Mouse (Mus musculus) brown adipose tissue, adult 24 weeks (tissue): ENCODE results near the gene Tbx19. TPM values are rescaled to one million over a fixed set of nuclear protein-coding genes. Genes with fewer than 3 reads are reported as not detected.

ENCODE experiments used
- H3K27ac ChIP-seq: fragments of 200-500 bp; replicated peaks from 2 replicates; pipeline ENCODE4 v1.5.1; 2012; ENCODE audit warnings: low read depth, mild to moderate bottlenecking, low read length
- H3K4me1 ChIP-seq: fragments of 200-500 bp; 2 replicates; pipeline ENCODE4 v1.6.1; 2012; ENCODE audit warnings: low read length, mixed read lengths; ENCODE audit not compliant: control insufficient read depth, insufficient read depth, insufficient read length
- H3K4me3 ChIP-seq: fragments of 200-500 bp; 2 replicates; pipeline ENCODE4 v1.5.1; 2012; ENCODE audit warnings: low read depth, mild to moderate bottlenecking, low read length, moderate library complexity; ENCODE audit not compliant: insufficient read depth
- polyA plus RNA-seq: library from polyadenylated mRNA; stranded (reverse); fragments of >200 nt; gene quantifications from 2 replicates; pipeline ENCODE4 v1.2.4, GENCODE M21; 2012; ENCODE audit not compliant: missing spikeins, insufficient read depth, insufficient read length

Tbx19 gene
- polyA plus RNA-seq, 1 experiment, result not detected

DNA sequence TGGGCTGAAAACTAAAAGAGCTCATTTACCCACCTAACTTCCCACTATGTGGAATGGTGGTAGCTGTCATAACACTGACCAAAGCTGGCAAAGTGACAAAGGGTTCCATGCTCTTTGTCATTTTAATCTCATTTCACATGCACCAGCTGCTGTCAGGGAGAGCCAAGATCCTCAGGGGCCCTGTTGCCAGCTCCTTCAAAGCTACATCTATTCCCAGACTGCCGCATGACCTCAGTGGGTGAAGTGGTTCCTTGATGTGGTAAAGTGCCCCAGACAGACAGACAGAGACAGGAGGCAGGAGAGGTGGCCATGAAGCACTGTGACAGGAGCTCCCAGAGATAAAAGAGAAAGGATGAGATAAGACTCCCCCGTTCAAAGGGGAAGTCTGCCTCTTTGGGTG, 49.9 kb downstream of the Tbx19 start:
- Histone ChIP-seq H3K4me1 (no peaks in the 10 kb centered on the region), H3K4me3 (no peak overlapping the region), H3K27ac (no peak overlapping the region)

DNA sequence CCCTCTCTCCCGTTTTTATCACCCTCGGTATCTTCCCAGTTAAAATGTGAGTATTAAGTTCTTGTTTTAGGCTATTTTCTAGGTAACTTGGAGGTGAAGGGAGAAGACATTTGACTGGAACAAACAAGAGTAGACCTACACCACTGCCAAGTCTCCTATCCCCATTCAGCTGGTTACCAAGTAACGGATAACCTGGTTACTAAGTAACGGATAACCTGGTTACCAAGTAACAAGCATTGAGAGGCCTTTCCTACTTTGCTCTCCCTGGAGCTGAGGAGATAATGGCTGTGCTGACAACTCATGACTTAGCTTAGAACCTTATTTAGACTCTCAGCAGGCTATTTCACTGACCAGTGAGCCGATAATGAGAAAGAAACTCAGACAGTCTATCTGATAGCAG, 51.4 kb downstream of the Tbx19 start:
- Histone ChIP-seq H3K4me1 (no peaks in the 10 kb centered on the region), H3K27ac (no peak overlapping the region), H3K4me3 (no peak overlapping the region)

DNA sequence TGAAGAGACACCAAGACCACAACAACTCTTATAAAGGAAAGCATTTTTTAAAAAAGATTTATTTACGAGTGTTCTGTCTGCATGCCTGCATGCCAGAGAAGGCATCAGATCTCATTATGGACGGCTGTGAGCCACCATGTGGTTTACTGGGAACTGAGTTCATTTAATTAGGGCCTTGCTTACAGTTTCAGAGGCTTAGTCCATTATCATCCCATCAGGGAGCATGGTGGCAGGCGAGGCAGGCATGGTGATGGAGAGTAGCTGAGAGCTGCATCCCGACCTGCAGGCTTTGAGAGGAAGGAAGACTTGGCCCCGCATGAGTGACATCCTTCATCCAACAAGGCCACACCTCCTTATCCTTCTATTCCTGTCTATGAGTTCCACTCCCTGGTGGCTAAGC, 52.1 kb downstream of the Tbx19 start:
- Histone ChIP-seq H3K4me3 (no peak overlapping the region), H3K4me1 (no peaks in the 10 kb centered on the region), H3K27ac (no peak overlapping the region)

DNA sequence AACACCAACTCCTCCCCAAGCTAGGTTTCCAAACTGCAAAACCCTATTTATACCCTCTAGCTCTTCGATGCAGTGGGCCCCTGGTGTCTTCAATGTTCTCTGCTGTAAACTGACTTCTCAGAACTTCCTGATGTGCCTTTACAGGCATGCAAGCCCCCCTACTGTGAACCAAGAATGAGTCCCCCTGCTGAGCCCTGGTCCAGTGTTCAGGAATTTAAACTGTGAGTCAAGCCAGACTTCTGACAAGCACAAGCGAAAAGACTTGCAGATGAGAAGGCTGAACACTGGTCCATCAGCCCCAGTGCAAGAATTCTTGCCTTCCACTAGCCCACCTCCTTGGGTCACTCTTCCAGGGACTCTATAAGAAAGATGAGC, 54.6 kb downstream of the Tbx19 start:
- Histone ChIP-seq H3K27ac (no peak overlapping the region), H3K4me1 (no peaks in the 10 kb centered on the region), H3K4me3 (no peak overlapping the region)

DNA sequence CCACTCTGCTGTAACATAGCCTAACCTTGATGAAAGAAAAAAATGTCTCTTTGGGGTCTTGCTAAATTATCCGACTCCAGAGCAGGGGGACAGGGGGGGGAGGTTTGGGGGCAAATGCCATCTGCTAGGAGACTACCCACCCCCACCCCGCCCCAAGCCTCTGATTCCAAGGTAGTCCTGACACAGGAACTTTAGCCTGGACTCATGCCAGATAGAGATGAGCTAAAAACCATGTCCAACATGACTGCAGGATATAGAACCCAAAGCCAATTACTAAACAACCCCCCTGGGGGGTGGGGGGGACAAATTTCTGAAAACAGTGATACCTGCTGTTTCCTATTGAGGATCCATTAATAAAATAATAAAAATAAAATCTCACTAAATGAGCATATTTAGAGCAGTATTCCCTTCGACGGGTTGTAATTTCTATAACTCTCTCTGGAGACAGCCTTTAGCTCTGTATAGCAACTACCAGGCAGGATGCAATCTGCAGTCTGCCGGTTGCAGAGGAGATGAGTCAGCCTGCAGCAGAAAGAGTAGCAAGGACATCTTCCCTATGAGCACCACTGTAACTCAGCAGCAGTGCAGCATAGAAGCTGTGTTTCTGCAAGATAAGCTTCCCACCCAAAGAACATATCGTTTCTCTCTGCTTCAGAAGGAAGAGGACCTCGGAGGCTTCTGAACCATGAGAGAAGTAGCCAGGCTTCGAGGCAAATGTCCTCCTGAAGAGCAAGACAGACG, 55.1 kb downstream of the Tbx19 start:
- H3K4me1 ChIP-seq, result no peaks in the 10 kb centered on the region
- no peak overlapping the region for H3K4me3 ChIP-seq
- no peak overlapping the region for H3K27ac ChIP-seq

DNA sequence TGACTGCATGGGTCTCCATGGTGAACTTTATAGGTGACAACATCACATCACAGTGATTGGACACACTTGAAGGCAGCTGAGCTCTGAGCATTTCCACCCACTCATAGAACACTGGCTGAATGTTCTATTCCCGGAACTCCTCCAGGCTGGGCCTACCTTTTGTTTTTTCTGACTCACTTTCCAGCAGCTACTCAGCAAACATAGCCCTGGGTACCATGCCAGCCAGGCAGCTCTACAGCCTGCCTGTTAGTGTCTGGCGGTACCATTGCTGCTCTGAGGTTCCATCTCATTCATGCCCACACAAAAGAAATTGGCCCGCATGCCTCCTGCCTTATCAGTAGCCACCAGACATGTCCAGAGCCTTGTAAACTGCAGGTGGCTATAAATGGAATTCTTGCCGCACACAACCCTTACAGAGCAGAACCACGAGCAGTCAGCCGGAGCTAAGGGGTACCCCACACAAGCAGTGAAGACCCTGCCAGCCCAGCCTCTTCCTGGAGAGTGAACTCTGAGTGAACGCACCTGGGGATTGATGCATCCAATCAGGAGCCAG, 55.8 kb downstream of the Tbx19 start:
- no peak overlapping the region for H3K27ac ChIP-seq
- H3K4me3 ChIP-seq, result no peak overlapping the region
- H3K4me1 ChIP-seq, result no peaks in the 10 kb centered on the region

DNA sequence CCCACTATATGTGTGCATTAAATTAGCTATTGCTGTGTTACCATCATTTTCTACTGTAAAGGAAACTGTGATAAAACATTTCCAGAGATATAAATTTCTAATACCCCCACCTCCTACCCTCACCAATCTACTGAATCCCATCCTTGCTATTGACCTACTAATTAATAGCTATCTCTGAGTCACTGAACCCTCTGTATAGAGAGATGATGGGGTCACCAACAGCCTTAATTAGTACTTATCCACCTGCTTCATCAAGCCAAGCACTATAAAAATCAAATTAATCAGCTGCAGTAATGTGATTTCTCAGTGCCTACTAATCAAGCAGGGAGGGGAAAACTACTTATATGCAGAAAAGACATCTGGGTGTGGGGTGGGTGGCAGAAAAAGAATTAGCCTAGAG, 61.0 kb downstream of the Tbx19 start:
- Histone ChIP-seq H3K4me1 (no peaks in the 10 kb centered on the region), H3K4me3 (no peak overlapping the region), H3K27ac (no peak overlapping the region)

DNA sequence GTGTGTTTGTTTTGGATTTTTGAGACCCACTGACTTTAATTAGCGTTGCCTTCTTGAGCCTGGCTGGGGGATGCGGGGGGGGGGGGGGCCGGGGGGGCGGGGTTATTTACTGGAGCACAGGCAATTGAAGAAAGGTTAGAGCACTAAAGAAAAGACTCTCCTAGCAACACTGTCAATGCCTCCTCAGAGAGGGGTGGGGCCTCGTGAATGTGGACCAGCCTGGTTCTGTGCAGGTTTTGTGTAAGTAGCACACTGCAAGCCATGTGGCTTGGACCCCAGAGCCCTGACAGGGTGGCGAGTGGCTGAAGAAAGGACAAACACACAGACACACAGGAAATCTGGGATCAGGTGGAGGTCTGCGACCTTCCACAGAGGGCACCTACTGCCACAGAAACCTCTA, 65.7 kb downstream of the Tbx19 start:
- Histone ChIP-seq H3K27ac (no peak overlapping the region), H3K4me1 (no peaks in the 10 kb centered on the region)

DNA sequence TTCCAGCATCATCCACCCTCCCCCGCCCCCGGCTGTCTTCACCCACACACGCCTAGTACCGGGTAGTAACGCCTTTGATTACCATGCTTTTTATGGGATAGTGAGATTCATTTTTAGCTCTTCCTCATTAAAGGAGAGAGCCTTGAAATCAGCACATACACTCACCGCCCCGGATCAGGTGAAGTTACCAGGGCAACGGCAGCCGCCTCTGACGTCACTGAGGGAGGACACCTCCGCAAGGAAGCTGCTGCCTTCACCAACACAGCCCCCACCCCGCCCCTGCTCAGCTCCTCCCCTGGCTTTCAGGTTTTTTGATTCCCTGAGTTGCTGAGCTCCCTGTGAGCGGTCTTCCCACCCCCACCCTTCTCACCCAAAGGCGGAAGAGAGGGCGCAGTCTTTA, 68.9 kb downstream of the Tbx19 start:
- no peak overlapping the region for H3K4me3 ChIP-seq
- no peaks in the 10 kb centered on the region for H3K4me1 ChIP-seq
- H3K27ac ChIP-seq, result no peak overlapping the region

More for the DNA sequence above, 65.7 kb downstream of the Tbx19 start:
- no peak overlapping the region for H3K4me3 ChIP-seq

DNA sequence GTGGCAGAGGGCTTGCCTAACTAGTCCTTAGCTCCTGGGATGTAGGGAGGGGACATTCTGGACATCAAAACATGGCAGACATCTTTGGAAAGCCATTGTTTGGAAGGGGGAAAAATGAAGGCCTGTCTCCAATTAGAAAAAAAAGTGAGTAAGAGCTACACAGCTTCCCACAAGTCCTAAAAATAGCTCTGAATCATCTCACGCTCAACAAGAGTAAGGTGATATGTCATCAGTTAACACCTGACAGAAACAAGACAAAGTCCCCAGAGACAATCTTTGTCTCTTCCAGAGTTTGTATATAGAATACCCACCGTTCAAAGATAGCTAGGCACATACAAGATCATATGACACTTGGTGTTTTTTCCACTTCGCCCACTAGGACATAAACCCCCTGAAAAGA, 71.0 kb downstream of the Tbx19 start:
- H3K4me1 ChIP-seq, result no peaks in the 10 kb centered on the region
- no peak overlapping the region for H3K27ac ChIP-seq
- no peak overlapping the region for H3K4me3 ChIP-seq

Other genes starting within 250 kb of the Tbx19 start
- gene Xcl1, start 225.2 kb downstream of the Tbx19 start, polyA plus RNA-seq, result not detected in 2 replicates
- gene Sft2d2, start 33.7 kb upstream of the Tbx19 start, polyA plus RNA-seq, result 23.5 and 29.0 TPM in 2 replicates
- gene Tiprl, start 76.2 kb upstream of the Tbx19 start, polyA plus RNA-seq, result 41.1 and 41.5 TPM in 2 replicates
- 0.67 TPM in 1 of 2 replicates, not detected in the other for gene Gpr161, start 135.0 kb upstream of the Tbx19 start, polyA plus RNA-seq